Mouse (Mus musculus): ENCODE data around the gene Kctd10. TPM values are rescaled to one million over a fixed set of nuclear protein-coding genes. Genes with fewer than 3 reads are reported as not detected.

The Kctd10 gene
- polyA plus RNA-seq, 1 experiment from 2014 or later = 101 TPM

DNA sequence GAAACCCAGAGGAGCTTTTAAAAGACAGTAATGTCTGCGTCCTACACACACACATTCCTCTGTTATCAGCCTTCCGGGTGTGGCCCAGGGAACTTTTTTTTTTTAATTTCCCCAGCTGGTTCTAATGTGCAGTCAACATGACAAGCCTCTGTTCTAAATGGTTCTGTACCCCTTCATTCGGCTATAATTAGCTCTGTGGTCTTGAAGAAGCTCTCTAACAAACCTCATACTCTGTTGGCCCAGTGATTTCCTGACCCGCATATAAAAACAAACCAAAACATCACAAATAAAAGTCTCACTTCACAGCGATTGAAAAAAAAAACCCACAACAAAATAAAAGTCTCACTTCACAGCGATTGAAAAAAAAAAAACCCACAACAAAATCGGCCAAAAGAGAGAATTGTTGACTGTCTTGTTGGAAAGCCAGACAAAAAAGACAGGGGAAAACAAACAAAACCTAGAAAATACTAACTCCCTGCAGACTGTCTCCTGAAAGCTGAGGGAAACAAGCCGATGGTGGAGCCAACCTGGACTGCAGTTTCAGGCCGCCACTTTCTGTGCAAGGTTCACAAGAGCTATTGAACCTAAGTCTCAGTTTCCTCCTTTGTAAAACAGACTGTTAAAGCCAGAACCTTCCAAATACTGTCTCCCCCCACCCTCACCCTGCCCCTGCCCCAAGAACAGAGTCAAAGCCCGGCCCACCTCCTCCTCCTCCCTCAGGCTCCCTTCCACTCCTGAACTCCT lies 2.0 kb downstream of the Kctd10 start:
- Histone ChIP-seq H3K27me3 (no peaks in the 10 kb centered on the region), H3K27ac (peak overlapping the region; percentile 81), H3K9me3 (replicated peaks) (no peaks in the 10 kb centered on the region), H3K4me3 (replicated peaks) (peak overlapping the region; percentile 92), H3K4me2 (peak overlapping the region; percentile 69), H3K36me3 (peaks cover 31% of the 10 kb centered on the region), H3K4me1 (peaks cover 79% of the 10 kb centered on the region), H3K9ac (peak overlapping the region; percentile 98; the same call in 1 of the 2 replicates)
- no peak for ATAC-seq (replicated peaks; ENCODE audit: low FRiP score)
- WGBS = 40% methylated on average over 10 of the region's 10 CpGs

DNA sequence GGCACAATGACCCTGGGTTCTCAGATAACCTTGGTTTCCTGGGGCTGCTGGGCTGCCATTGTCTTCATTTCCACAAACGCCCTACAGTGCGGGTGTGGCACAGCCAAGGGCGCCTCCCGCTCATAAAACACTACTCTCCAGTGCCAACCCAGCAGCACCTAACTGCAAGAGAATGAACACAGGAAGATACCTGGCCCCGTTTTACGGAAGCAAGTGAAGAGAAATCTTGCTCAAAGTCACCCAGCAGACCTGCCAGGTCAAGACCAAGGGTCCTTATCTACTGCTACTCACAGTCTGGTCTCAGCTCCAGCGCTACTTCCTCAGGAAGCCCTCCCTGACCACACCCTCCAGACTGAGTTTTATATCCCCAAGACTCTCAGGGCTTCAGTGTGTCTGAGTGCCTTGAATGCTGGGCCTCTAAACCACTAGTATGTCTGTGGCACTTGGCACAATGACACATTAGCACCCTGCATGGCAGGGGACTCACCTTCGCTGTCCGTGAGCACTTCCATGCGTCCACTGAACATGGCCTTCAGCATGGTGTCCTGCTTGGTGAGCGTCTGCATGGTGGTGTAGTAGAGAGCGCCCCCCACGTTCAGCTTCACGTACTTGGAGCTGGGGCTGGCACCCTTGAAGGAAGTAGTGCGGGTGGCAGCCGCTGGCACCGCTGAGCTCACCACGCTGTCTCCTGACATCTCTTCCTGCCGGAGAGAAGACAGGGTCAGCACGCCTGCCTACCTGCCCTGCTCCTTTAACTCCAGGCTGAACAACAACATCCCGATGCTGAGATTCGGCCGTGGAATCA lies 5.7 kb downstream of the Kctd10 start:
- WGBS = 85% methylated on average over 23 of the region's 23 CpGs
- no peak for ATAC-seq (replicated peaks; ENCODE audit: low FRiP score)
- Histone ChIP-seq H3K9ac (no peak overlapping the region), H3K4me3 (replicated peaks) (no peak overlapping the region), H3K4me2 (no peak overlapping the region; the same call in 1 of the 2 replicates), H3K27me3 (no peaks in the 10 kb centered on the region), H3K9me3 (replicated peaks) (no peaks in the 10 kb centered on the region), H3K36me3 (peaks cover 56% of the 10 kb centered on the region), H3K4me1 (peaks cover 99% of the 10 kb centered on the region), H3K27ac (peak overlapping the region; percentile 93)

DNA sequence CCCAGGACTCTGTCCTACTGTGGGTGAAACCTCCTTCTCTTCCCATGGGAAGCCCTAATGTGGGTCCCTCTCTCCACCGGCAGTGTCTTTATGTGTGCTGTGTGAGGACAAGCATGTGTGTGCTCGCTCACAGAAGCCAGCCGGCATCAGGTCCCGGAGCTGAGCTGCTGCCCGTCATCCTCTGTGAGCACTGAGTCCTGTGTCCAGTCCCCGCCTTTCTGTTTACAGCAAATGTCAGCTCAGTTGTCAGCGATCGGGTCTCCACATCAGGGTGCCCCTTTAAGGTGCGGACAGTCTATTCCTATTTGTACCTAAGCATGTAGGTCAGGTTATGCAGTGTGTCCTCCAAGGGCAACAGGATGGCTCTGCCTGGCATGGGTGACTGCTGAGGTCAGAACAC lies 6.7 kb downstream of the Kctd10 start:
- H3K36me3 ChIP-seq = peaks cover 67% of the 10 kb centered on the region
- no peaks in the 10 kb centered on the region for H3K27me3 ChIP-seq
- H3K9me3 ChIP-seq (replicated peaks) = no peaks in the 10 kb centered on the region
- H3K4me3 ChIP-seq (replicated peaks) = no peak overlapping the region
- H3K27ac ChIP-seq = peak overlapping the region; percentile 93; the same call in 1 of the 2 replicates
- H3K9ac ChIP-seq = no peak overlapping the region
- H3K4me2 ChIP-seq = no peak overlapping the region
- peaks cover 99% of the 10 kb centered on the region for H3K4me1 ChIP-seq
- ATAC-seq (replicated peaks; ENCODE audit: low FRiP score) = no peak
- WGBS = 90% methylated on average over 9 of the region's 9 CpGs

- H3K4me2 ChIP-seq = no peak overlapping the region
- H3K4me3 ChIP-seq (replicated peaks) = no peak overlapping the region
- peak overlapping the region; percentile 93 for H3K27ac ChIP-seq
- H3K27me3 ChIP-seq = no peaks in the 10 kb centered on the region
- no peak for ATAC-seq (replicated peaks; ENCODE audit: low FRiP score)
- no peak overlapping the region for H3K9ac ChIP-seq
- no peaks in the 10 kb centered on the region for H3K9me3 ChIP-seq (replicated peaks)
- H3K4me1 ChIP-seq = peaks cover 99% of the 10 kb centered on the region
- WGBS = 76% methylated on average over 11 of the region's 11 CpGs
- peaks cover 69% of the 10 kb centered on the region for H3K36me3 ChIP-seq
These were observed 7.1 kb downstream of the Kctd10 start for GRCm38 (mm10) chr5:114373174-114373573.

- H3K9me3 ChIP-seq (replicated peaks) = no peaks in the 10 kb centered on the region
- H3K27ac ChIP-seq = peak overlapping the region; percentile 93
- peaks cover 95% of the 10 kb centered on the region for H3K4me1 ChIP-seq
- peaks cover 75% of the 10 kb centered on the region for H3K36me3 ChIP-seq
- H3K27me3 ChIP-seq = no peaks in the 10 kb centered on the region
- no peak overlapping the region for H3K4me3 ChIP-seq (replicated peaks)
- no peak overlapping the region for H3K9ac ChIP-seq
- no peak for ATAC-seq (replicated peaks; ENCODE audit: low FRiP score)
- H3K4me2 ChIP-seq = 0 out of 2 replicates have a peak overlapping the region, but pooled peaks have one; percentile 12
- 47% methylated on average over 11 of the region's 11 CpGs for WGBS
These were observed 7.7 kb downstream of the Kctd10 start for GRCm38 (mm10) chr5:114372565-114372964.

DNA sequence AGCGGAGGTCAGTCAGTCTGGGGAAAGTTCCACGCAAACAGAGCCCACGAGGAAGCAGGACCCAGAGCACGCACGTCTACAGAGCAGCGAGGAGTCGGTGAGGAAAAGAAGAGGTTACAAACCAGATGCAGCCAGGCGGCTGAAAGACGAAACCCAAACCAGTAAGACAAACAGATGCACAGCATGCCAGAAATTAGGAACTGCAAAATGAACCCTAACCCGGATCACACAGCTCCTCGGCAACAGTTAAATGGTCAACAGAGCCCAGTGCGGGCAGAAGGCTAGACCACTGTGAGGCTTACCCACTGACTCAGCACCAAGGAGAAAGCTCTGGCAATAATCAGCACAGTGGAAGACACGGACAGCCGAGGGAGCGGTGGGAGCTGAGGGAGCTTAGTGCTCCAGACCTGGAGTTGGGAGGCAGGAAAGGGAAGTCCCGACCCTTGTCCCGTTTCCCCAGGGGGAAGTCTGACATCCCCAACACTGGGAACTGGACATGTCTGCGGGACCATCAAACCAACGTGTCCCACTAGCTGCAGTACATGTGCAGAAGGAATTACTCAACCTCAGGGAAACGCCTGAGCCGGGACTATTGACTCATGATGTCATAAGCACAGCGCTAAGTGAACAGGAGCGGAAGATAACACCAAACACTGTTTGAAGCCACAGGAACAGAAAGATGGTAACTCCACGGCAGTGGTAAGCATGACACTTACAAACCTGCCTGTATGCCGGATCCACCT lies 8.4 kb downstream of the Kctd10 start:
- H3K36me3 ChIP-seq = peaks cover 82% of the 10 kb centered on the region
- no peak overlapping the region for H3K9ac ChIP-seq
- H3K27me3 ChIP-seq = no peaks in the 10 kb centered on the region
- H3K4me3 ChIP-seq (replicated peaks) = no peak overlapping the region
- H3K27ac ChIP-seq = peak overlapping the region; percentile 93
- ATAC-seq (replicated peaks; ENCODE audit: low FRiP score) = no peak
- peaks cover 89% of the 10 kb centered on the region for H3K4me1 ChIP-seq
- H3K9me3 ChIP-seq (replicated peaks) = no peaks in the 10 kb centered on the region
- H3K4me2 ChIP-seq = peak overlapping the region; percentile 26; the same call in 1 of the 2 replicates
- WGBS = 49% methylated on average over 25 of the region's 25 CpGs

DNA sequence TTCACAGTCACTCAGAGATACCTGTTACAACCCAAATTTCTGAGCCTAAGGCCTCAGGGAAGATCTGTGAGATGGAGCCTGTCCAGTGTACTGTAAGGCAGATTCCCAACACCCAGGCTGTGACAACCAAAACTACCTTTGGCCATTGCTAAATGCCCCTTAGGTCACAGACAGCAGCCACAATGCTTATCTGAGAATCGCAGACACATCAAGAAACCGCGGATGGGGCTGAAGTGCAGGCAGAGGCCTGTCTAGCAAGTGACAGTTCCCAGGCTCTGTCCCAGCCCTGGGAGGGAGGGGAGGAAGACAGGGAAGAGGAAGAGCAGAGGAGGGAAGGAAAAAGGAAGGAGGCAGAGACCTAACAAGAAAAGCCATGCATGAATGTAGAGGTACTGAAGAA lies 9.0 kb downstream of the Kctd10 start:
- H3K9ac ChIP-seq = no peak overlapping the region
- peaks cover 84% of the 10 kb centered on the region for H3K4me1 ChIP-seq
- 42% methylated on average over 3 of the region's 3 CpGs for WGBS
- no peak overlapping the region for H3K4me3 ChIP-seq (replicated peaks)
- ATAC-seq (replicated peaks; ENCODE audit: low FRiP score) = no peak
- peak overlapping the region; percentile 93 for H3K27ac ChIP-seq
- H3K36me3 ChIP-seq = peaks cover 87% of the 10 kb centered on the region
- H3K9me3 ChIP-seq (replicated peaks) = no peaks in the 10 kb centered on the region
- H3K27me3 ChIP-seq = no peaks in the 10 kb centered on the region
- peak overlapping the region; percentile 26; the same call in 1 of the 2 replicates for H3K4me2 ChIP-seq

DNA sequence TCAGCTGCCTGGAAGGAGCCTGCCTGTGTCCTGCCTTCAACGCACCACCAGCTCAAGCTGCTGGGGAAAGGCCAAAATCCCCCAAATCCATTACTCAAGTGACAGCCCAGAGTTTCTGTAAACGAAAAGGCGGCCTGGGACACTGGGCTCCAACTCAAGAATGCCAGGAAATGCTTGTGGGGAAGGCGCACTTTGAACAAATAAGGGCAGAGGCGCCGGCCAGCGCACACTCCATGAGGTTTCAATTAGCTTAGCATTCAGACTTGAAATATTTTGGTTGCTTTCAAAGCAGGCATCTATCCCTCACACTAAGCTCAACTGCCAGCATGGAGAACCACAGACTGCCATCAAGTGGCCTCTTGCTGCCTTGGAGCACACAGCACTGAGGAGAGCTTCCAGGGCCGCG lies 9.9 kb downstream of the Kctd10 start:
- WGBS = 47% methylated on average over 9 of the region's 9 CpGs
- no peaks in the 10 kb centered on the region for H3K27me3 ChIP-seq
- H3K4me3 ChIP-seq (replicated peaks) = no peak overlapping the region
- no peaks in the 10 kb centered on the region for H3K9me3 ChIP-seq (replicated peaks)
- H3K4me1 ChIP-seq = peaks cover 78% of the 10 kb centered on the region
- ATAC-seq (replicated peaks; ENCODE audit: low FRiP score) = no peak; the same call in 1 of the 2 replicates
- peak overlapping the region; percentile 5; the same call in 1 of the 2 replicates for H3K4me2 ChIP-seq
- H3K9ac ChIP-seq = no peak overlapping the region
- H3K36me3 ChIP-seq = peaks cover 87% of the 10 kb centered on the region
- H3K27ac ChIP-seq = peak overlapping the region; percentile 93

DNA sequence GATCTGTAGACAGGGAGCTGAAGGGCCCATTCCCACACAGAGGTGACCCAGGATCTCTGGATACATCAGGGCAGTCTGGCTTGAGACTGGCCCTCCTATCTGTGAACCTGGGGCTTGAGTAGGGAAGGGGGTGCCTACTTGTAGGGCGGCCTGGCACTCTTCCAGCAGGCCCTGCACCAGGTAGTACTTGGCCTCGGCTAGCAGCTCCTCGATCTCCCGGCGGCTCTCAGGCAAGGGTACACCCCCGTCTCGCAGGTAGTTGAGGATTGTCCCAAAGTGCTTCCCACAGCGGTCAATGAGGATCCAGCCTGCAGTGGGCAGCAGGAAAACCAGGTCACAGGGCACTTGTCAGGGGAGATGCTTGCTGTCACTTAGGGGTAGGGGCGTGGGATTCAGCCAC lies 10.4 kb downstream of the Kctd10 start:
- peak overlapping the region; percentile 5; the same call in 1 of the 2 replicates for H3K4me2 ChIP-seq
- H3K9me3 ChIP-seq (replicated peaks) = no peaks in the 10 kb centered on the region
- peaks cover 90% of the 10 kb centered on the region for H3K36me3 ChIP-seq
- WGBS = 85% methylated on average over 9 of the region's 9 CpGs
- H3K4me3 ChIP-seq (replicated peaks) = no peak overlapping the region
- H3K9ac ChIP-seq = no peak overlapping the region
- H3K27ac ChIP-seq = peak overlapping the region; percentile 93
- ATAC-seq (replicated peaks; ENCODE audit: low FRiP score) = no peak
- no peaks in the 10 kb centered on the region for H3K27me3 ChIP-seq
- H3K4me1 ChIP-seq = peaks cover 76% of the 10 kb centered on the region

DNA sequence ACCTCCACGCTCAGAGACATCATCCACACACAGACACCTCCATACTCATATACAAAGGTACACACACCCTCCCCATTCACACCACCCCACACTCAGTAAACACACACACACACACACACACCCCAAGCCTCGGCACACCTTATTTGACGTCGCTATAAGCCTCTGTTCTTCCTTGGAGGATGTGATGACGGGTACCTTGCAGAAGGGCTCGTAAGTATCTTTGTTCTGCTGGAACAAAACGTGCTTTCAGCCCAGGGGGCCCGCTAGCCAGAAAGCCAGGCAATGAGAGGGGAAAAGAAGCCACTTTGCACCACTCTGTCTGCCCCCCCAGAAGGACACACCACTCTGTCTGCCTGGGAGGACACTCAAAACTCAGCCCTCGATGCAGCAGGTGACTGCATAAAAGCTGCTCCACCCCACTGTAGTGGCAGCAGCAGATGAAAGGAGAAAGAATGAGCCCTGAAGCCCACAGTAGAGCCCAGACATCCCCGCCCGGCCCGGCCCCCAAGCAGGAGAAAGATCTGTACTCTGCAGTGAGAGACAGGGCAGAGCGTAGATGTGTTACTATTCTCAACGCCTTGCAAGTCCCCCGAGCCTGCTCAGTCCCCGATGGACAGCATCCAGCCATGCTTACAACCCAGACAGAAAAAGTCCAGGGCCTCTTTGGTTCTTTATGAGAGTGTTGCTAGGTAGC lies 11.4 kb downstream of the Kctd10 start:
- WGBS = 85% methylated on average over 16 of the region's 16 CpGs
- H3K4me2 ChIP-seq = no peak overlapping the region
- H3K27ac ChIP-seq = peak overlapping the region; percentile 93
- no peak overlapping the region for H3K9ac ChIP-seq
- ATAC-seq (replicated peaks; ENCODE audit: low FRiP score) = no peak
- H3K9me3 ChIP-seq (replicated peaks) = no peaks in the 10 kb centered on the region
- H3K4me3 ChIP-seq (replicated peaks) = no peak overlapping the region
- H3K27me3 ChIP-seq = no peaks in the 10 kb centered on the region
- H3K36me3 ChIP-seq = peaks cover 90% of the 10 kb centered on the region
- H3K4me1 ChIP-seq = peaks cover 70% of the 10 kb centered on the region

DNA sequence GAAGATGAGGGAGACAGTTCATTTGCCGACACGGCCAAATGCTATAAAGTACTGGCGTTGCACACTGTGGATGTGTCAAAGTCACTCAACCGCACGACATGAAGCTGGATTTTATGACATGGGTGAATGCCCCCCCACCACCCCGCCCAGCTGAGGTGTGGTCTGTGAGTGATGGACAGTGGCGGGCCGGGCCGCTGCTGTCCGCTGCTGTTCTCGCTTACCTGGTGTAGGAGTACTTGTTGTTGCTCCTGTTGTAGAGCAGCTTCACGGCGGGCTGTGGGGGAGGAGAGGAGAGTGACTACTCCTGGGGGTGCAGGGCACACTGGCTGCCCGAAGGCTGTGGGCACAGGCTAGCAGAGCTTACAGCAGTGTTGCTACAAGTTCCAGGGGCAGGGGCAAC lies 12.2 kb downstream of the Kctd10 start:
- Histone ChIP-seq H3K4me1 (peaks cover 62% of the 10 kb centered on the region), H3K27me3 (no peaks in the 10 kb centered on the region), H3K9me3 (replicated peaks) (no peaks in the 10 kb centered on the region), H3K4me3 (replicated peaks) (no peak overlapping the region), H3K27ac (no peak overlapping the region), H3K4me2 (no peak overlapping the region), H3K9ac (no peak overlapping the region), H3K36me3 (peaks cover 90% of the 10 kb centered on the region)
- no peak for ATAC-seq (replicated peaks; ENCODE audit: low FRiP score)
- WGBS = 54% methylated on average over 14 of the region's 14 CpGs

Measured in kidney, embryonic 15.5 days (tissue).